Mouse (Mus musculus): ENCODE data around the gene Bbx. TPM values are rescaled to one million over a fixed set of nuclear protein-coding genes. Genes with fewer than 3 reads are reported as not detected.

The Bbx gene
- total and polyA plus RNA-seq, 2 experiments from 2014 or later, result 15.5 to 17.9 TPM

DNA sequence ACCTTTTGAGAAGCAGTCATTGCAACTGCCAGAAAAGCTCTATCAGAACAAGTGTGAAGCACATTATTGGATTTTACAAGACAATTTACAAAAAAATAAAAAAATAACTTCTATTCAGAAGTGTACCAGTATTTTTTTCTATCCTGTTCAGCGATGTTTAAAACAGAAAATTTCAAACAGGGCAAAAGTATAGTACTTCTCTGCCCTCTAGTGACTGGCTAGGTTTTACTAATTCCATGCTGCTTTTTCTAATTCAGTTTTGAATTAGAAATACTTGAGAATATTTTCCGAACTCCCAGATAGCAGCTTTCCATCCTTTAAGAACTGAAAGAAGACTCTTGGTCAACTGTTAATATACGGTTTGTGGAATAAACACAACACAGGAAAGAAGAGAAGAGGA is 110.8 kb downstream of the Bbx start:
- WGBS, result 78% methylated on average over 3 of the region's 3 CpGs
- Histone ChIP-seq H3K36me3 (ENCODE audit: insufficient read depth, low read length) (no peaks in the 10 kb centered on the region), H3K4me3 (ENCODE audit: low read length) (no peak overlapping the region), H3K4me2 (ENCODE audit: low read depth, low read length) (no peak overlapping the region), H3K4me1 (ENCODE audit: insufficient read depth, low read length) (no peaks in the 10 kb centered on the region), H3K27me3 (ENCODE audit: insufficient read depth, low read length) (no peaks in the 10 kb centered on the region), H3K9ac (replicated peaks; ENCODE audit: low read length) (no peak overlapping the region), H3K27ac (no peak overlapping the region), H3K9me3 (ENCODE audit: low read length) (no peaks in the 10 kb centered on the region)
- DNase-seq (ENCODE audit: low spot score) (peak; percentile 45), ATAC-seq (no peak)
- peak; percentile 40 for TF ChIP-seq CTCF (IDR thresholded peaks at IDR 0.05; ENCODE audit: low read depth)

DNA sequence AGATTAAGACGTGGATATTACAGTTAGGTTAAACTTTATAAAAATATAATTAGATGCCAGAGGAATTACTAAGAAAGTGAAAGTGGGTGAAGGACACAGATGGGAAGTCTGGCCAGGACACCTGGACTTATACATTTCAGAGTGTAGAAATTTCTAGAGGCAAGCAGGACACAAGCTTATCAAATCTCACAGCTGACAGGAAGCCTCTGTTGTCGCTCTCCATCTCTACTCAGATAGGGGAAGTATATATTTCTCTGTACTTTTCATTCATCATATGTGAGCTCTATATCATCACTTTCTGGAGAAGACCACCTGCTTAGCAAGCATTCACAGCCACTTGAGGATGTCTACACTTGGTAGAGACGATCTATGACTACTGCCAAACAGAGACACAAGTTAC is 113.9 kb downstream of the Bbx start:
- whole genome bisulfite sequencing, result 89% methylated on average over 3 of the region's 3 CpGs
- DNase-seq (ENCODE audit: low spot score) (no peak), ATAC-seq (no peak)
- no peak overlapping the region for H3K4me2 ChIP-seq (ENCODE audit: low read depth, low read length)
- H3K27me3 ChIP-seq (ENCODE audit: insufficient read depth, low read length), result no peaks in the 10 kb centered on the region
- H3K9ac ChIP-seq (replicated peaks; ENCODE audit: low read length), result no peak overlapping the region
- no peak overlapping the region for H3K4me3 ChIP-seq (ENCODE audit: low read length)
- H3K9me3 ChIP-seq (ENCODE audit: low read length), result no peaks in the 10 kb centered on the region
- no peaks in the 10 kb centered on the region for H3K4me1 ChIP-seq (ENCODE audit: insufficient read depth, low read length)
- H3K27ac ChIP-seq, result no peak overlapping the region
- no peak for TF ChIP-seq CTCF (IDR thresholded peaks at IDR 0.05; ENCODE audit: low read depth)
- no peaks in the 10 kb centered on the region for H3K36me3 ChIP-seq (ENCODE audit: insufficient read depth, low read length)

DNA sequence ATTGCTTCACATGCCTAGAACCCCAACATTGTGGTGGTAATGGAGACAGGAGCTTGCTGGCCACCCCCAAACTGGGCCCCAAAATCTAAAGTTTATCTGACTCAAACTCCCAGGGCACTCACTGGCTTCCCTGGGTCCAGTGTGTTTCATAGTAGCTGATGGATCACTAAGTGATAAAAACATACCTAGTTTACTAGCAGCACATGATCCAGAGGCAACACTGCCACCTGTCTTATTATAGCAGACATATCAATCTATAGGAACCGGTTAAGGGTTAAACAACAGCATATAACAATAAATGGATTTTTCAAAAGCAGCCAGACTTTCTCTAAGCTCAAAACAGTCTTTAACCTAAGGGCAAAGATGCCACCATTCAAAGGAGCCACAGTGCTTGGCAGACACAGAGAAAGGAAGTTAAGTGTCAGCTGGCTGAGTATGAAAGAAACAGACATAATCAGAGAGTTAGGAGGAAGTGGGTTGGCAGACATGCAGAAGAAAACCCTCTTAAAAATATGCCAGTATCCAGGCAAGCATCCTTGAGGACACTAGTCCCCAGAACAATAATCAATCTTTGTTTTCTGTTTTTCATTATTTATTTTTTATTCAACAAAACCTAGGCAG is 116.7 kb downstream of the Bbx start:
- TF ChIP-seq CTCF (IDR thresholded peaks at IDR 0.05; ENCODE audit: low read depth), result peak; percentile 40; the same call in 1 of the 2 replicates
- Histone ChIP-seq H3K9me3 (ENCODE audit: low read length) (no peaks in the 10 kb centered on the region), H3K9ac (replicated peaks; ENCODE audit: low read length) (no peak overlapping the region), H3K36me3 (ENCODE audit: insufficient read depth, low read length) (no peaks in the 10 kb centered on the region), H3K27ac (no peak overlapping the region), H3K27me3 (ENCODE audit: insufficient read depth, low read length) (no peaks in the 10 kb centered on the region), H3K4me1 (ENCODE audit: insufficient read depth, low read length) (no peaks in the 10 kb centered on the region), H3K4me3 (ENCODE audit: low read length) (no peak overlapping the region), H3K4me2 (ENCODE audit: low read depth, low read length) (no peak overlapping the region)
- ATAC-seq (no peak), DNase-seq (ENCODE audit: low spot score) (no peak)
- 38% methylated on average over 1 of the region's 1 CpGs for WGBS

DNA sequence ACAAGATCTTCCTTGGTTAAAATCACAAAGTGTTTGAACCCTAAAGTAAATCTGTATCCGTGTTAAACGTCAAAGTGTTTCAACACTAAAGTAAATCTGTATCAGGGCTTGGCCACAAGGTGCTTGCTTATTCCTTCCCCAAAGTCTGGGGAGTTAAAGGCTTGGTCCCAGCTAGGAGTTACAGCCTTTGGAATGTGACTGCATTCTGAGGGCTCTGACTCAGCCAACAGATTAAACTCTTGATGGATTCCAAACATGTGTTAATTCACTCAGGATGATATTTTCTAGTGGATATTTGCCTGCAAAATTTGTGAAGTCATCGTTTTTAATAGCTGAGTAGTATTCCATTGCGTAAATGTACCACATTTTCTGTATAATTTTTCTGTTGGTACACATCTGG is 120.6 kb downstream of the Bbx start:
- ATAC-seq (no peak), DNase-seq (ENCODE audit: low spot score) (no peak)
- Histone ChIP-seq H3K9ac (replicated peaks; ENCODE audit: low read length) (no peak overlapping the region), H3K9me3 (ENCODE audit: low read length) (no peaks in the 10 kb centered on the region), H3K27me3 (ENCODE audit: insufficient read depth, low read length) (no peaks in the 10 kb centered on the region), H3K4me3 (ENCODE audit: low read length) (no peak overlapping the region), H3K4me2 (ENCODE audit: low read depth, low read length) (no peak overlapping the region), H3K4me1 (ENCODE audit: insufficient read depth, low read length) (no peaks in the 10 kb centered on the region; the same call in 1 of the 2 replicates), H3K27ac (no peak overlapping the region), H3K36me3 (ENCODE audit: insufficient read depth, low read length) (no peaks in the 10 kb centered on the region)
- no peak for TF ChIP-seq CTCF (IDR thresholded peaks at IDR 0.05; ENCODE audit: low read depth)
- whole genome bisulfite sequencing, result 92% methylated on average over 4 of the region's 4 CpGs

DNA sequence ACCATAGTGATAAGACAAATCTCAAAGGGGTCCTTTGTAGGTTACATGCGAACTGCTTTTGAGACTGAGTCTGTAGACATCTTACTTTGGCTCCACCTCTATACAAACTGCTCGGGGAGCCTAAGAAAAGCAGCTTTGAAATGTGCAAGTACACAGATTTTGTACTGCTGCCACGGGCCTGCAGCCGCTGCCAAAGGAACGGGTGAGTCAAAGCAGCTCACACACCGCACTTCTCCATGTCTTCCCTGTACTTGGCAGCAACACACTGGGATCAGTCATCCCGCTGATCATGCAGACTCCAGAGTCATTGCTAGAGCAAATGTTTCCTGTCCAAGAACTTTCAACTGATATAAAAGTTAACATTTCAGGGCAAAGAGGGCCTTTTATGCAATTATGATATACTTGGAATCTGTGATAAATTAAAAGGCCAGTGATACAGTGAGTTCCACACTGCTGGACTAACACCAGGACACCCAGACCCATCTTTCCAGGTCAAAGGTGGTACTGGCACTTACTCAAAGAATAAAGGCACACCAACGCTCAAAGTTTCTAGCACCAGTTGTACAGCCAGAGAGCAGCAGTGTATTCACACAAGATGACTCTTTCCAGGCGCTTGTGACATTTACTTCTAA is 122.7 kb downstream of the Bbx start:
- no peak overlapping the region for H3K27ac ChIP-seq
- no peak overlapping the region for H3K9ac ChIP-seq (replicated peaks; ENCODE audit: low read length)
- DNase-seq (ENCODE audit: low spot score) (peak; percentile 86), ATAC-seq (peak; percentile 92)
- H3K9me3 ChIP-seq (ENCODE audit: low read length), result no peaks in the 10 kb centered on the region
- TF ChIP-seq CTCF (IDR thresholded peaks at IDR 0.05; ENCODE audit: low read depth), result no peak
- WGBS, result 43% methylated on average over 9 of the region's 9 CpGs
- no peak overlapping the region for H3K4me3 ChIP-seq (ENCODE audit: low read length)
- no peaks in the 10 kb centered on the region for H3K36me3 ChIP-seq (ENCODE audit: insufficient read depth, low read length)
- H3K4me2 ChIP-seq (ENCODE audit: low read depth, low read length), result 0 out of 2 replicates have a peak overlapping the region, but pooled peaks have one; percentile 0
- no peaks in the 10 kb centered on the region for H3K27me3 ChIP-seq (ENCODE audit: insufficient read depth, low read length)
- H3K4me1 ChIP-seq (ENCODE audit: insufficient read depth, low read length), result no peaks in the 10 kb centered on the region; the same call in 1 of the 2 replicates

DNA sequence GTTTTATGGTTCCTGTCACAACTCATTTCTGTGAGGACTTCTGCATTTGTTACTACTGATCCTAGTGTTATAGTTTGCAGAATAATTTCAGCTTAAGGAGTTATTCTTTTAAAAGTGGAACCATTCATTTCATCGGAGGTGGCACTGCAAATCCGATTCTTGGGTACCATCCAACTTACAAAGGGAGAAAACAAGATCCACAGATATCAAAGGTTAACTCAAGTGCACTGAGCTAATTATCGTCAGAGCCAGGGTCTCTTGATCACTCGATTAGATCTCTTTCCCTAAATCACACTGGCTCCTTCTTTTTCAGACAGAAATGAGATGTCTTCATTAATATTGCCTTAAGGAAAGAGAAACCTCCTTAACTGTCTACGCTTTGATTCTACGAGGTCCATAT is 123.9 kb downstream of the Bbx start:
- Histone ChIP-seq H3K36me3 (ENCODE audit: insufficient read depth, low read length) (no peaks in the 10 kb centered on the region), H3K27ac (no peak overlapping the region), H3K4me3 (ENCODE audit: low read length) (no peak overlapping the region), H3K4me2 (ENCODE audit: low read depth, low read length) (no peak overlapping the region), H3K9me3 (ENCODE audit: low read length) (no peaks in the 10 kb centered on the region), H3K27me3 (ENCODE audit: insufficient read depth, low read length) (no peaks in the 10 kb centered on the region), H3K9ac (replicated peaks; ENCODE audit: low read length) (no peak overlapping the region), H3K4me1 (ENCODE audit: insufficient read depth, low read length) (no peaks in the 10 kb centered on the region; the same call in 1 of the 2 replicates)
- DNase-seq (ENCODE audit: low spot score) (no peak), ATAC-seq (no peak)
- TF ChIP-seq CTCF (IDR thresholded peaks at IDR 0.05; ENCODE audit: low read depth), result no peak
- 68% methylated on average over 6 of the region's 6 CpGs for WGBS

DNA sequence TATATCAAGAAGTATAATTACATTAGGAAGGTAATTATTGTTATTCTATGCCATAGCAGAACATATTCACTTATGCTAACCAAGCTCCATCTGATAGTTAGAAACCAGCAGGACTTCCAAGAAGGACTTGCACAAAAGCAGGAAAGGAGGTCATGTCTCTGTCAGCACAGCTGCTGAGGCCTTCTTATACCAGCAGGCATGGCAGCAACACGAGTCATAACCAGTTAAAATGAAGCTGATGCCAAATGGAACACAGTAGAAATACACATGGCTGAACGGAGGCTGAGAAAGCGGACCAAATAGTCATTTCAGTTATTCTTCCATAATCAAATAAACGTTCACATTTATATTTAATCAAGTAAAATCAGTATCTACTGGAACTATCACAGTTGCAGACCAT is 125.0 kb downstream of the Bbx start:
- DNase-seq (ENCODE audit: low spot score) (no peak), ATAC-seq (no peak)
- Histone ChIP-seq H3K4me2 (ENCODE audit: low read depth, low read length) (no peak overlapping the region), H3K9me3 (ENCODE audit: low read length) (no peaks in the 10 kb centered on the region), H3K36me3 (ENCODE audit: insufficient read depth, low read length) (no peaks in the 10 kb centered on the region), H3K9ac (replicated peaks; ENCODE audit: low read length) (no peak overlapping the region), H3K4me1 (ENCODE audit: insufficient read depth, low read length) (no peaks in the 10 kb centered on the region; the same call in 1 of the 2 replicates), H3K4me3 (ENCODE audit: low read length) (no peak overlapping the region), H3K27me3 (ENCODE audit: insufficient read depth, low read length) (no peaks in the 10 kb centered on the region), H3K27ac (no peak overlapping the region)
- TF ChIP-seq CTCF (IDR thresholded peaks at IDR 0.05; ENCODE audit: low read depth), result no peak
- 74% methylated on average over 4 of the region's 4 CpGs for WGBS

Data from hindbrain, postnatal 0 days (tissue).